Comparison of ENCODE assay signal across 22 mouse cellular contexts in the genomic region with DNA sequence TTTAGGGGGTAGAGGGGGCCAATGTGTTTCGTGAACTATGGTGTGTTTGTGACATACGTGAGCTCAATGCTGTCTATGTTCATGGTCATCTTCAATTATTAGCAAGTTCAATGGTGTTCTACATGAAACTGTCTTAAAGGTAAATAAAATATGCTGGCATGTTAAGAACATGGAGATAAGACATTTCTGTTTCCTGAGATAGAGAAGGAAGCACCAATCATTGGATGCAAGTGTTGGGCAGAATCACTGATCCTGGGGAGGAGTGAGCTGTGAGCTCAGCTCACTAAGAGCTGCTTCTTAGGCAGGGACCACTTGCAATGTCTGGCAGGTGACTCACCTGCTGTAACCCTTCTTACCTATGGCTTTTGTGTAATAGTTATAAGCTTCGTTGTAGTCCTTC. TPM values are rescaled to one million over a fixed set of nuclear protein-coding genes. Genes with fewer than 3 reads are reported as not detected.
DNase-seq lines count a peak whose midpoint lies in the region; ATAC-seq and TF ChIP-seq lines count a peak whose summit lies in the region.
"Had no signal": no experiment of that assay in that cellular context is flagged by ENCODE, and none has a peak within 500 bp of the region (broad histone marks: within the 10 kb centered on the region; RNA-seq: fewer than 3 reads in every experiment).

No protein-coding gene starts in this region.

- H3K9ac ChIP-seq in MEL (ENCODE audit: control insufficient read depth, low read depth, low read length, poor library complexity, severe bottlenecking): no peak overlapping the region
- no peak overlapping the region for H3K9ac ChIP-seq in heart, embryonic 11.5 days (ENCODE audit: low read depth, low read length)
- H3K9ac ChIP-seq in hindbrain, postnatal 0 days (replicated peaks; ENCODE audit: low read length): no peak overlapping the region

- TF ChIP-seq CTCF in MEL (IDR thresholded peaks at IDR 0.05 in 2 of 3, conservative IDR thresholded peaks at IDR 0.05 in 1 of 3; ENCODE audit: control insufficient read depth in 1 of 3, insufficient read depth in 1 of 3, low read depth in 2 of 3, low read length in 3 of 3, poor library complexity in 1 of 3, severe bottlenecking in 1 of 3): no peak
- TF ChIP-seq CTCF in hindbrain, postnatal 0 days (IDR thresholded peaks at IDR 0.05; ENCODE audit: low read depth): no peak

- H3K36me3 ChIP-seq in MEL (ENCODE audit: control insufficient read depth in 1 of 2, insufficient read depth in 2 of 2, low read length in 2 of 2): peaks cover 26 to 47% of the 10 kb centered on the region in 2 experiments
- peaks cover 26% of the 10 kb centered on the region for H3K36me3 ChIP-seq in heart, embryonic 11.5 days (ENCODE audit: control insufficient read depth, insufficient read depth, low read length)
- H3K36me3 ChIP-seq in hindbrain, postnatal 0 days (ENCODE audit: insufficient read depth, low read length): peaks cover 44% of the 10 kb centered on the region

- H3K4me2 ChIP-seq in heart, embryonic 11.5 days: no peak overlapping the region
- H3K4me2 ChIP-seq in hindbrain, postnatal 0 days (ENCODE audit: low read depth, low read length): no peak overlapping the region

- peak; percentile 28 to 40; a peak in 2 of 4 replicates for TF ChIP-seq EP300 in MEL (IDR thresholded peaks at IDR 0.05; ENCODE audit: low read depth in 1 of 2, low read length in 2 of 2)

- H3K4me1 ChIP-seq in MEL (ENCODE audit: control insufficient read depth in 1 of 2, insufficient read depth in 2 of 2, low read length in 2 of 2): peaks cover 11 to 16% of the 10 kb centered on the region in 2 experiments
- H3K4me1 ChIP-seq in heart, embryonic 11.5 days (ENCODE audit: control insufficient read depth, insufficient read depth, low read length): peaks cover 12% of the 10 kb centered on the region
- peaks cover 11% of the 10 kb centered on the region for H3K4me1 ChIP-seq in hindbrain, postnatal 0 days (ENCODE audit: insufficient read depth, low read length)

- peak; percentile 40 for DNase-seq in MEL (ENCODE audit: low read depth, low spot score)
- no peak for DNase-seq in thymus, postnatal 10 days (ENCODE audit: low spot score in 2 of 2)
- DNase-seq in hindbrain, postnatal 0 days (ENCODE audit: low spot score): no peak
- DNase-seq: adrenal gland, adult 2 months; adrenal gland, adult 8-10 months; adrenal gland, postnatal 10 days; adrenal gland, postnatal 14 days; adrenal gland, postnatal 25 days; adrenal gland, postnatal 36 days; B cell, adult 2 months; cerebellum, adult 11 months; cerebellum, adult 11-12 months; cerebellum, adult 18-20 months; cerebellum, adult 2 months had no signal

- H3K79me2 ChIP-seq in MEL (ENCODE audit: control insufficient read depth, insufficient read depth, low read length, poor library complexity): peaks cover 37% of the 10 kb centered on the region

- no peak overlapping the region for H3K27ac ChIP-seq in MEL (ENCODE audit: control insufficient read depth, low read depth, low read length)
- H3K27ac ChIP-seq in heart, embryonic 11.5 days (ENCODE audit: low read depth, low read length): no peak overlapping the region
- no peak overlapping the region for H3K27ac ChIP-seq in hindbrain, postnatal 0 days

- no peak for TF ChIP-seq POLR2A in MEL (IDR thresholded peaks at IDR 0.05; ENCODE audit: control insufficient read depth in 1 of 2, insufficient read depth in 1 of 2, low read depth in 1 of 2, low read length in 2 of 2, poor library complexity in 1 of 2)

- no peaks in the 10 kb centered on the region for H3K27me3 ChIP-seq in MEL (ENCODE audit: control insufficient read depth in 1 of 2, insufficient read depth in 2 of 2, low read length in 2 of 2)
- H3K27me3 ChIP-seq in heart, embryonic 11.5 days (ENCODE audit: control insufficient read depth, insufficient read depth, low read length): no peaks in the 10 kb centered on the region
- H3K27me3 ChIP-seq in hindbrain, postnatal 0 days (ENCODE audit: insufficient read depth, low read length): no peaks in the 10 kb centered on the region
- H3K27me3 ChIP-seq: CH12.LX, Patski had no signal

- 0 out of 2 replicates have a peak, but pooled peaks have one; percentile 23 for ATAC-seq in megakaryocyte progenitor cell, adult 5-6 weeks (replicated peaks; ENCODE audit: poor library complexity)
- ATAC-seq in megakaryocyte-erythroid progenitor cell, adult 5-6 weeks (replicated peaks; ENCODE audit: low FRiP score, low TSS enrichment, poor library complexity, severe bottlenecking): peak; percentile 67; the same call in 1 of the 2 replicates
- ATAC-seq in heart, embryonic 11.5 days (replicated peaks; ENCODE audit: insufficient number of reproducible peaks, low FRiP score, low TSS enrichment): no peak
- ATAC-seq in hindbrain, postnatal 0 days: no peak
- ATAC-seq: activated CD4-positive, CD25-positive, alpha-beta regulatory T cell, adult 4 months; CD4-positive, CD25-positive, alpha-beta regulatory T cell, adult 4 months; Patski had no signal

- H3K9me3 ChIP-seq in MEL (replicated peaks; ENCODE audit: insufficient read depth, low read length): no peaks in the 10 kb centered on the region
- H3K9me3 ChIP-seq in heart, embryonic 11.5 days (replicated peaks; ENCODE audit: control insufficient read depth, low read length): no peaks in the 10 kb centered on the region
- no peaks in the 10 kb centered on the region for H3K9me3 ChIP-seq in hindbrain, postnatal 0 days (ENCODE audit: low read length)
- H3K9me3 ChIP-seq: G1E had no signal

- WGBS in heart, embryonic 11.5 days (ENCODE audit: insufficient replicate concordance): 96% methylated on average over 3 of the region's 3 CpGs
- 96% methylated on average over 3 of the region's 3 CpGs for WGBS in hindbrain, postnatal 0 days

- TF ChIP-seq RAD21 in MEL (IDR thresholded peaks at IDR 0.05; ENCODE audit: low read depth, low read length): no peak

- H3K4me3 ChIP-seq in MEL (ENCODE audit: control insufficient read depth in 1 of 2, insufficient read depth in 1 of 2, low read depth in 2 of 2, low read length in 2 of 2): no peak overlapping the region
- no peak overlapping the region for H3K4me3 ChIP-seq in heart, embryonic 11.5 days (ENCODE audit: low read depth, low read length)
- H3K4me3 ChIP-seq in hindbrain, postnatal 0 days (ENCODE audit: low read length): no peak overlapping the region

TF ChIP-seq in MEL, 35 proteins besides CTCF, POLR2A, EP300 and RAD21 (continues in another document):
- TF ChIP-seq UBTF (IDR thresholded peaks at IDR 0.05; ENCODE audit: borderline replicate concordance, insufficient read depth, low read depth, low read length) (no peak), TBP (IDR thresholded peaks at IDR 0.05; ENCODE audit: low read depth, low read length) (no peak)

RNA-seq across cellular contexts. Expression of gene Nkiras2, which starts 17.7 kb away (rescaled TPM):
- total RNA-seq in MEL (2012; rRNA removed): 37.1 and 40.5 TPM in 2 replicates
- 10 to 100 TPM in 1 of 2 experiments, not detected in 1; 49.9 TPM for polyA plus RNA-seq in MEL (2012; ENCODE audit: insufficient read depth in 1 of 2, insufficient read length in 2 of 2, low read depth in 1 of 2, low replicate concordance in 2 of 2, missing spikeins in 1 of 2)
- total RNA-seq in megakaryocyte progenitor cell, adult 5-6 weeks (2015): 17.0 and 22.2 TPM in 2 replicates
- total RNA-seq in megakaryocyte progenitor cell, adult 5-6 weeks (2017): 9.9 and 16.6 TPM in 2 replicates
- 14.2 and 14.9 TPM in 2 replicates for total RNA-seq in megakaryocyte-erythroid progenitor cell, adult 5-6 weeks (2014; fragmentation: Nextera tagmentation)
- 4.2 and 11.2 TPM in 2 replicates for total RNA-seq in megakaryocyte-erythroid progenitor cell, adult 5-6 weeks (2017)
- polyA plus RNA-seq in heart, embryonic 11.5 days (2014; fragmentation: Nextera tagmentation; extraction: Ambion mirVana): 65.4 and 66.9 TPM in 2 replicates
- 125 and 131 TPM in 2 replicates for total RNA-seq in hindbrain, postnatal 0 days (2014; rRNA removed)
- polyA plus RNA-seq in hindbrain, postnatal 0 days (2015; fragmentation: Nextera tagmentation; extraction: Ambion mirVana): 77.5 and 82.1 TPM in 2 replicates

RNA-seq across cellular contexts. Expression of gene Dnajc7, which starts 18.6 kb away (rescaled TPM):
- total RNA-seq in MEL (2012; rRNA removed): 230 and 233 TPM in 2 replicates
- polyA plus RNA-seq in MEL (2012; ENCODE audit: insufficient read depth in 1 of 2, insufficient read length in 2 of 2, low read depth in 1 of 2, low replicate concordance in 2 of 2, missing spikeins in 1 of 2): 100 to 1,000 TPM; 346 to 452 TPM
- 81.2 and 93.3 TPM in 2 replicates for total RNA-seq in megakaryocyte progenitor cell, adult 5-6 weeks (2015)
- 102 and 136 TPM in 2 replicates for total RNA-seq in megakaryocyte progenitor cell, adult 5-6 weeks (2017)
- 133 and 176 TPM in 2 replicates for total RNA-seq in megakaryocyte-erythroid progenitor cell, adult 5-6 weeks (2014; fragmentation: Nextera tagmentation)
- 139 and 147 TPM in 2 replicates for total RNA-seq in megakaryocyte-erythroid progenitor cell, adult 5-6 weeks (2017)
- polyA plus RNA-seq in heart, embryonic 11.5 days (2014; fragmentation: Nextera tagmentation; extraction: Ambion mirVana): 69.4 and 85.1 TPM in 2 replicates
- 64.6 and 73.8 TPM in 2 replicates for total RNA-seq in hindbrain, postnatal 0 days (2014; rRNA removed)
- polyA plus RNA-seq in hindbrain, postnatal 0 days (2015; fragmentation: Nextera tagmentation; extraction: Ambion mirVana): 237 and 246 TPM in 2 replicates

RNA-seq across cellular contexts. Expression of gene Cnp, which starts 26.7 kb away (rescaled TPM):
- 19.0 and 20.1 TPM in 2 replicates for total RNA-seq in MEL (2012; rRNA removed)
- 10 to 100 TPM in 1 of 2 experiments, not detected in 1; 20.8 TPM for polyA plus RNA-seq in MEL (2012; ENCODE audit: insufficient read depth in 1 of 2, insufficient read length in 2 of 2, low read depth in 1 of 2, low replicate concordance in 2 of 2, missing spikeins in 1 of 2)
- 6.9 and 8.2 TPM in 2 replicates for total RNA-seq in megakaryocyte progenitor cell, adult 5-6 weeks (2015)
- 16.2 and 21.7 TPM in 2 replicates for total RNA-seq in megakaryocyte progenitor cell, adult 5-6 weeks (2017)
- 57.0 and 60.8 TPM in 2 replicates for total RNA-seq in megakaryocyte-erythroid progenitor cell, adult 5-6 weeks (2014; fragmentation: Nextera tagmentation)
- total RNA-seq in megakaryocyte-erythroid progenitor cell, adult 5-6 weeks (2017): 26.7 and 44.2 TPM in 2 replicates
- 15.7 and 19.0 TPM in 2 replicates for polyA plus RNA-seq in heart, embryonic 11.5 days (2014; fragmentation: Nextera tagmentation; extraction: Ambion mirVana)
- total RNA-seq in hindbrain, postnatal 0 days (2014; rRNA removed): 95.3 and 125 TPM in 2 replicates
- 121 and 146 TPM in 2 replicates for polyA plus RNA-seq in hindbrain, postnatal 0 days (2015; fragmentation: Nextera tagmentation; extraction: Ambion mirVana)

RNA-seq across cellular contexts. Expression of gene Ttc25, which starts 56.0 kb away (rescaled TPM):
- 0.23 and 0.46 TPM in 2 replicates for total RNA-seq in MEL (2012; rRNA removed)
- polyA plus RNA-seq in MEL (2012; ENCODE audit: insufficient read depth in 1 of 2, insufficient read length in 2 of 2, low read depth in 1 of 2, low replicate concordance in 2 of 2, missing spikeins in 1 of 2): under 1 TPM in 1 of 2 experiments, not detected in 1; 0.92 TPM
- total RNA-seq in megakaryocyte progenitor cell, adult 5-6 weeks (2015): 0.05 TPM in 1 of 2 replicates, not detected in the other
- 0.04 and 0.30 TPM in 2 replicates for total RNA-seq in megakaryocyte progenitor cell, adult 5-6 weeks (2017)
- total RNA-seq in megakaryocyte-erythroid progenitor cell, adult 5-6 weeks (2014; fragmentation: Nextera tagmentation): not detected in 2 replicates
- total RNA-seq in megakaryocyte-erythroid progenitor cell, adult 5-6 weeks (2017): not detected in 2 replicates
- polyA plus RNA-seq in heart, embryonic 11.5 days (2014; fragmentation: Nextera tagmentation; extraction: Ambion mirVana): 0.31 and 1.1 TPM in 2 replicates
- 1.5 and 2.4 TPM in 2 replicates for total RNA-seq in hindbrain, postnatal 0 days (2014; rRNA removed)
- 1.8 and 2.0 TPM in 2 replicates for polyA plus RNA-seq in hindbrain, postnatal 0 days (2015; fragmentation: Nextera tagmentation; extraction: Ambion mirVana)

Comparison
In these comparisons a context has a peak if more than half of its experiments do, and no peak if none do; other contexts are left out.
1. ATAC-seq: peak in megakaryocyte progenitor cell, adult 5-6 weeks (single experiment) and megakaryocyte-erythroid progenitor cell, adult 5-6 weeks (single experiment); none in heart, embryonic 11.5 days (single experiment) and hindbrain, postnatal 0 days (single experiment).